Mouse (Mus musculus): Measurements from ENCODE around the gene Gm12216.
A peak's percentile ranks its signal among the peaks of the same experiment; 100 is the strongest.
"Not testable (repeated sequence)": the region's sequence is repeated elsewhere in the genome, so short reads cannot be mapped to it uniquely, and the experiment has no call there.

The Gm12216 gene

DNA sequence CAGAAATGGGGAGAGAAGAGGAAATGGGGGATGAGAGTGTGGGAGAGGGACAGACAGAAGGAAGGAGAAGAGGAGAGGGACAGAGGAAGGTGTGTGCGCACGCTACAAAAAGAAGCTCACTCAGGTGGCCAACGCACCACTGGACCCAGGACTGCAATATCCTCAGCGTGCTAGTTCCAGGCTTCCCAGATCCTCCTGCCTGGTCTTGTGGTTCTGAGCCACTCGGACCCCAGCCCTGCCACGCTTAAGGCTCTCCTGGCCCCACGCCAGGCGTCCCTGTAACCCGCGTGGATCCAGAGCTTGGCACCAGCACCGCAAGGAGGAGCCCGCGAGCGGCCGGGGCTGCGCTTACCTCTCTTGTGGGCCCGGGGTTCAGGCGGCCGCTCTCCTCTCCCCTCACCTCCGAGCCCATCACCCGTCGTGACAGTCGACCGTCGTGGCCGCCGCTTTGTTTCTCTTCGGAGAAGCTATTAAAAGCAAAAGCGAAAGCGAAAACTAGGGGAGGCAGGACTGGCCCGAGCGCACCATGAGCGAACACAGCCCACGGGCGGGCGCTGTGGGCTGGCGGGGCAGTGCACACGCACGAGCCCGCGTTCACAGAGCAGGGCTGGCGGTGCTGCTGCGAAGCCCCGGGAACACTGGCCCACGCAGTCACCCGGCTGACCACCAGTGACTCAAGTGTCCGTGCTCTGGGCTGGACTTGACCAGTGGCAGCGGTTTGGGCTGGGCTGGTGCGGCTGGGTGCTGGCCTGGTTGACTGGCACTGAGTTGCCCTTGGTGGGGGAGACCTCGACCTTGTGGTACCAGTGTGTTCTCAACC, at the start of gene Gm12216:
Gene Gm12216, minus strand, starts transcription at position 496 of the 820 bp plus-strand sequence.
- peak; percentile 43 to 60 for DNase-seq (ENCODE audit: low spot score in 2 of 2)

DNA sequence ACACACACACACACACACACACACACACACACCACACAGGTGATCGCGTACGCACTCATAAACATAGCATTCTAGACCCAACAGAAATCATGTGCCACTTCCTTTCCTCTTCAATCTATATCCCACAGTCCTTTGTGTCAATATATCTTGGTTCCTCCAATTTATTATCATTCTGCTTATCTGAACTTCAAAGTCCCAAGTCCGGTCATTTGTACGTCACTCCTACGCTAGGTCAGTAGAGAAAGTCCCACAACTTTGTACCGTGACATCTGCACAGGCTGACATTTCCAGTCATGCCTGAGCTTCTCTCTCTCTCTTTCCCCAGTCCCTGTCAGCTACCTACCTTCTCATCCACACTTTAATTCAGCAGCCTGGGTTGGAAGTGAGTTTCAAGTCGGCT, 49.6 kb upstream of the Gm12216 start:
- DNase-seq (ENCODE audit: low spot score in 2 of 2): no peak

DNA sequence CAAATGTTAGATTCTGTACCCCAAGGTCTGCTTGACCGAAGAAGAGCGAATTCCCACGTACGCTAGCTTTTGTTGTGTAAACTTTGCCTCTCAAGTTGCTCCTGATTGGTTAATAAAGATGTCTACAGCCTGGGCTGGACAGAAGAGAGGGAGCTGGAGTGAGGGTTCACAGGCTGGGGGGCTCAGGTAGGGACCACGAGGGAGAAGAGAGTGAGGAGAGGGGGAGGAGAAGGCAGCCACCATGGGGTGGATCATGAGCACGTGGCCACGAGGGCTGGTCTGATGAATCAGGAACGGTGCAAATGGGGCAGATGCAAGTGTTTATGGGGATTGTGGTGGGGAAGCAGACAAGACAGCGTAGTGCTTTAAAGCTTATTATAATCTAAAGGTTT, 45.5 kb upstream of the Gm12216 start:
- DNase-seq (ENCODE audit: low spot score in 2 of 2): no peak

DNA sequence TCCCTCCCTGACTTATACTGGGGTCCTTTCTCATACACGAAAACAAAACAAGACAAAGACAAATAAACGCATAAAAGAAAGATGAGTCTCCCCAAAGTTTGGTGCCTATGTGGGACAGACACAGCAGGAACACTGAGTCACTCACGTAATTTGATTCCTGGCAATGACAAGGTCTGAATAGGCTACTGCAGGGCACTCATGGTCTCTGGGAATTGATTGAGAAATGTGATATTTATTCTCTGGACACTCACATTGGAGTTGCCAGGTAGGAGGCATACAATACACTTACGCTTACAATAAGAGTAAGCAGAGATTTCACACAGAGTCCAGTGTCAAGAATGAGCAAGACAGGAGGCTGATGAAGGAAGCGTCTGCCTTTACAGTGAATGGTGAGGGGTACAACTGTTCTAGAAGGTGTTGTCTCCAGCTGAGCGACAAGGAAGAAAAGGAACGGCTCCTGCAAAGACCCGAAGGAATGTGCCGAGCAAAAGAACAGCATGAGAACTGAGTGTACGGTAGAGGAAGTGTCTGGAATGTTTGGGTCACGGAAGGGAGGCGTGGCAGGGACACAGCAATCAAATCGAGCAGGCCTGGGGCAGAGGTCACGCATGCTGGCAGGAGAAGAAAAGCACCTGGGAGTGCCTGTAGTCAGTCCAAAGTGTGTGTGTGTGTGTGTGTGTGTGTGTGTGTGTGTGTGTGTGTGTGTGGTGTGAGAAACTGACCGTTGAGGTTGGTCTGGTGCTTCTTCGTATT, 44.9 kb upstream of the Gm12216 start:
- no peak for DNase-seq (ENCODE audit: low spot score in 2 of 2)

DNA sequence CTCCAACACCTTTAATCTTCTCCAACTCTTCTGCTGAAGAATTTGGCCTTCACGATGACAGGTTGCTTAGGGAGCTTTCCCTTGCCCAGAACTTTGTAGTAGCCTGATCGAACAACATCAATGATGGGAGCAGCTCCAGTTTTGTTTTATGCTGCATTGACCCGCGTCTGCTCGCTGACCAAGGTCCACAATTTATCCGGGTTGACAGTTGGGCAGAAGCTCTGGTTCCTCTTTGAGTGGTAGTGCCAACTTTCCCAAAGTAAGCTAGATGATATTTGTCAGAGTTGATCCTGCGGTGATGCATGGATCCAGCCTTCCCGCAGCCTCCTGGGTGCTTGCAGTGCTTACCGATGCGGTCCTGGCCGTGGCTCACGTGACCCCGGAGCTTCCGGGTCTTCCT, 43.7 kb upstream of the Gm12216 start:
- no peak for DNase-seq (ENCODE audit: low spot score in 2 of 2)

- no peak for DNase-seq (ENCODE audit: low spot score in 2 of 2)
Measured at GRCm38 (mm10) chr11:53900991-53901390, 41.9 kb upstream of the Gm12216 start.

DNA sequence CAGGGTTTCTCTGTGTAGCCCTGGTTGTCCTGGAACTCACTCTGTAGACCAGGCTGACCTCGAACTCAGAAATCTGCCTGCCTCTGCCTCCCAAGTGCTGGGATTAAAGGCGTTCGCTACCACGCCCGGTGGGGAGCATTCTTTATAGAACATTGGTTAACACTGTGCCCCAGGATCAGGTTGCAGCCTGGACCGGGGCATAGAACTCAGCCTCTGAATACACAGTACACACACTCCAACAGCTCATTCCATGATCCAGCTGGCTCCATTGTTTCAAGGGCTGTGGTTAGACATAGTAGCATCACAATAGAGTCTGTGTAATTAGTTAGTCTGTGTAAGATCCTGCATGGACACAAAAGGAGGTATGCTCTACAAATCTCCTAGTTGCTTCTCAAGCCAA, 40.9 kb upstream of the Gm12216 start:
- no peak for DNase-seq (ENCODE audit: low spot score in 2 of 2)

DNA sequence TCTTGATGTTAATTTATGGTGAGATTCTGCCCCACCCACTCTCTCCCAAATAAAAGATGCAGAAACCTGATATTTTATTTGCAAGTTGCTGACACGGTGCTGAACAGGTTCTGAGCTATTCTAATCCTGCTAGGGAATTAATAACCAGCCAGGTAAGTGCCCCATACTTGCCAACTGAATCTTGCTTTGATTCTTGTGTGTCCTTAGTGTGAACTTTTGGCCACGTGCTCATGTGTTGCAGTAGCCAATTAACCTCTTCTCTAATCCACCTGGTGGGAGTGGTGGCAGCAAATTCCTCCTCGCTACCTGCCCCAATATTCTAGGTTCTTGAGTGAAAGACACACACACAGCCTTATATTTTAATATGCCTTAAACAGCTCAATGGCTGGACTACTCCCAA, 39.9 kb upstream of the Gm12216 start:
- DNase-seq (ENCODE audit: low spot score in 2 of 2): no peak

- DNase-seq (ENCODE audit: low spot score in 2 of 2): no peak
Measured at GRCm38 (mm10) chr11:53896935-53897334, 37.9 kb upstream of the Gm12216 start.

GRCm38 (mm10) chr11:53893451-53893850, 34.4 kb upstream of the Gm12216 start:
- no peak for DNase-seq (ENCODE audit: low spot score in 2 of 2)

- peak; percentile 16 to 46 for DNase-seq (ENCODE audit: low spot score in 2 of 2)
Measured at GRCm38 (mm10) chr11:53892716-53893416, 33.8 kb upstream of the Gm12216 start.

DNA sequence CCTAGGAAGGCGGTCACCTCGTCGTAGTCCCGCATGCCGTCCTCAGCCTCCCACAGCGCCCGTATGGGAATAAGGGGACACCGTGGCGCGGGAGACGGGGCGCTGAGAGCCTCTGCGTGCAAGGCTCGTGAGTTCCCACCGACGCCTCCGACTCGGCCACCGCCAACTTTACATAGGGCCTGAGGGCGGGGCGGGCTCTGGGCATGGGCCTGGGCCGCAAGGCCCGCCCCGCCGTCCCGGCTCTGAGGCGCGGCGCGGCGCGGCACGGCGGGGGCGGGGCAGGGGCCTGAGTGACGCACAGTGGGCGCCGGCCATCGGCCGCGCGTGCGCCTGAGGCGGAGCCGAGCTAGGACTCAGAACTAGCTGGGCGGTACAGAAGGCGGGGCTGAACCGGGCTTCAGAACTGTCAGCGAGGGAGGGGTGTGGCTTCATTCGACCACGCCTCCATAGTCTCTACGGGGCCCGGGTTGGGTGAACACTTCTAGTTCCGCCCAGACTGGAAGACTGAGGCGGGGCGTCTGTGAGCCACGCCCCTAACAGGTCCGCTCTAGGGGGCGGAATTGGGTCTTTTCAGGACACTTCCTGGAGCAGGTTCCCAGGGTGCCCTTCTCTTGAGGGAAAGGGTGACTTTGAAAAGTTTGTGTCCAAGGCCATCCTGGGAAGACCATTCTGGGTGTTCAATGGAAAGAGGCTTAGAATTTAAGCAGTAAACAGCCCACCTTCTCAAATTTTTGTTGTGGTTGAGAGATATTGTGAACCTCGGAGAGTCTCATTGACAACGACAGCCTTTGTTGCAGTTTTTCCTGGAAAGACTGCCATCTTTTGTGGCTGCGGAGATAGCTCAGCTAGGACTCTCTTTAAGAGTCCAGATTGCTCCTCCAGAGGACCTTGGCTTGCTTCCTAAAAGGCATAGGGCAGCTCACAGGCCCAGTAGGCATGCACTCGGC, 32.7 kb upstream of the Gm12216 start, which contains the start of gene Slc22a5:
Gene Slc22a5, minus strand, starts transcription at position 156 of the 947 bp plus-strand sequence.
- peak; percentile 95 to 99 for DNase-seq (ENCODE audit: low spot score in 2 of 2)

DNA sequence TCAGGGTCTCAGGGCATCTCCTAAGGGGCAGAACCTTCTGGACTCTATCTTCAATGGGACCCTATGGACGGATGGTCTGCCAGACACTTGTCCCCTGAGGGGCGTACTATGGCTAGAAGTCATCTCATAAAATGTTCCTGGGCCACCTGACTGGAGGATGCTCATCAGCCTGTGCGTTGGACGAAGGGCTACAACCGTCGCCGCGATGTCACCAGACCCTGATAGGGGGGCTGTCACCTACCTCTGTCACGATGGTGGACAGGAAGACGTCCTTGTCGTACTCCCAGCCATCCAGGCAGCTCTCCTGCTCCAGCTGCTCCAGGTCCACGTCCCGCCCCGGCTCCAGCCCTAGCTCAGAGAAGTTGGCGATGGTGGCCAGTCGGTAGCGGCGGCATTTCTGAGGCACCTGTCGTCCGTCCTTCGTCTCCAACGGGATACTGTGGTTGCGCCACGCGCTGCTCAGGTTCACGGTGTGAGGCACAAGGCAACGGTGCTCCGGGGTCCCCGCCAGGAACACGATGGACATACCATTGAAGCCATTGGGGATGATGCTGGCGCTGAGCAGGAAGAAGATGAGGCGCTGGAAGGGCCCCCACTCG, 31.9 kb upstream of the Gm12216 start:
- DNase-seq (ENCODE audit: low spot score in 2 of 2): no peak

DNA sequence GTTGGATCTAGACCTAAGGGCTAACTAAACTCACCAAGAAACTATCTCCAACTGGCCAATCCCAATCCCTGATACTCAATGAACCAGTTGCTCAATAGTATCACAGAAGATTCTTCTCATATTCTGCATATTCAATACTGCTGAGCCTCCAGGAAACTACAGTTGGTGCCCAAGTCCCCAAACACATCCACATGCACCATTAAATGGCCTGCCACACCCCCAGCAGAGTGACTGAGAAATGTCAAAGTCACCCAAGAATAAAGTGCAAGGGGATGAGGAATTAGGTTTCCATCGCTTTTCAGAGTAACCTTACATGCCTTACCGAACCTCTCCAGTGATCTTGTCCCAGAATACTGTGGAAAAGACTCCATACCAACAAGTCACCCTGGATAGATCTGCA, 31.2 kb upstream of the Gm12216 start:
- no peak for DNase-seq (ENCODE audit: low spot score in 2 of 2)

DNA sequence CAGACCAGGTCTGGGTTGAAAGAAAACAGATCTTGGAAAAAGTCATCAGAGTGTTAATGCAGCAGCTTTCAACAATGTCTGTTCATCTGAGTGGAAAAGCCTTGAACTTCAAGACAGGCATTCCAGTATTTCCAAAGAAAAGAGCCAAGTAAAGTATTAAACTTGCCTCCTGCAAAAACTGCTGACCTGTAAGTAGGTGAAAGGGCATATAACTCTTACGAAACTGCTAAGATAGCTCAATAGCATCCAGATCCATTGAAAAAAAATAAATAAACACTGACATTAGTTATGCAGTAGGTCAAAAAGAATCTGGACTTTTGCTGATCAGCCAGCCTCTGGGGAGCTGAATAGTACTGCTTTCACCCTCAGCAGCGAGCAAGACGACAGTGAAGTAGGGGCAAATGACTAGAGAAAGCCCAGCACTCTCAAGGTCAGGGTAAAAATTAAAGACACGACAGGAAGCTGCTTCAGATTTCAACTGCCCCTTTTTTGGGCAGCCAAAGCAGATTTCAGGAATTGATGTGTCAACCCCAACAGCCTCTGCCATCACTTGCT, 30.1 kb upstream of the Gm12216 start:
- no peak for DNase-seq (ENCODE audit: low spot score in 2 of 2)

DNA sequence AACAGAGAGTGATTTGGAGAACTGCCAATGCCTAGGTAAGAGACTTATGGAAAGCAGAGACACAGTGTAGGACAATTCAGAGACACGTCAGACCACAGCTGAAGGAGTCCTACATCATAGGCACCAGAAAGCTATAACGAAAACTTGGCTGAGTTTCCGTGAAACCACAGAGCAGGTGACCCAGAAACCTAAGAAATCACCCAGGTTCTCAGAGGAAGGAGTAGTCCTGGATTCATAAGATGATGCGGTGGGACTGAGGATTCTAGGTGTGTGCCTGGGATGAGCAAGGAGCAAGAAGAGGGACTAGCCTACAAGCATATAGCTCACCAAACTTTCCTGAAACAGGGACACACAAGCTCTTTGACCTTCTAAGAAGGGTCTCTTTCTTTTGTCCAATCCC, 29.2 kb upstream of the Gm12216 start:
- no peak for DNase-seq (ENCODE audit: low spot score in 2 of 2)

GRCm38 (mm10) chr11:53883287-53883686, 24.2 kb upstream of the Gm12216 start:
- DNase-seq (ENCODE audit: low spot score in 2 of 2): no peak

DNA sequence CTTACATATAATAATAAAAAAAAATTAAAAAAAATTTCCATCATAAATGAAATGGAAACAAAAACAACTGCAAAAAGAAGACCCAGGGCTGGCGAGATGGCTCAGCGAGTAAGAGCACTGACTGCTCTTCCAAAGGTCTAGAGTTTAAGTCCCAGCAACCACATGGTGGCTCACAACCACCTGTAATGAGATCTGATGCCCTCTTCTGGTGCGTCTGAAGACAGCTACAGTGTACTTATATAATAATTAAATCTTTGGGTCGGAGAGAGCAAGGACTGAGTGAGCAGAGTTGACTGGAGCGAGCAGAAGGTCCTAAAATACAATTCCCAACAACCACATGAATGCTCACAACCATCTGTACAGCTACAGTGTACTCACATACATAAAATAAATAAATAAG, 19.0 kb upstream of the Gm12216 start:
- DNase-seq (ENCODE audit: low spot score in 2 of 2): not testable (repeated sequence)

DNA sequence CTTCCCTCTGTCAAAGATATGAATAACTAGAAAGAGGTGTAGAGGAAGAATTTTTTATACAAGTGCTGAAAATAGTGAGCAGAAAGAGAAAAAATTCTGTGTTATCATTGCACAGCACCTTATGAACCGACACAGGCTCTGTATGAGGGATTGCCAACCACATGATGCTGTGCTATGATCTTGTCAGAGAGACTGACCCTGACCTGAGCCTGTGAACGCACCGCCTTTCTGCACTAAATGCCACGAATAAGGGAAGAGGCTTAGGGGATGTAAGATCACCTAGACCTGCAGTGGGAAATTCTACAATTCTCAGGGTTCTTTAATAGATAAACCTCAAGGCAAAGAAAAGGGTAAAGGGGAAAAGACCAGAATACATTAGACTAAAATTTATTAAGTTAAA, 17.4 kb upstream of the Gm12216 start:
- no peak for DNase-seq (ENCODE audit: low spot score in 2 of 2)

- DNase-seq (ENCODE audit: low spot score in 2 of 2): peak in 1 of 2 experiments; percentile 38
Measured at GRCm38 (mm10) chr11:53874706-53875105, 15.7 kb upstream of the Gm12216 start.

All from spleen, postnatal 10 days (tissue).